Comparison of ENCODE assay signal across 9 mouse cellular contexts in genomic region chr8:111625694-111626527, GRCm38 (mm10). TPM values are rescaled to one million over a fixed set of nuclear protein-coding genes. Genes with fewer than 3 reads are reported as not detected.
DNase-seq lines count a peak whose midpoint lies in the region; ATAC-seq and TF ChIP-seq lines count a peak whose summit lies in the region.
"Had no signal": no experiment of that assay in that cellular context is flagged by ENCODE, and none has a peak within 500 bp of the region (broad histone marks: within the 10 kb centered on the region; RNA-seq: fewer than 3 reads in every experiment).

No protein-coding gene starts in this region.

- DNase-seq in midbrain, embryonic 14.5 days, result peak; percentile 86
- DNase-seq in adrenal gland, postnatal 36 days, result peak; percentile 79 to 84
- peak; percentile 78 for DNase-seq in embryonic facial prominence, embryonic 10.5 days (ENCODE audit: low spot score)
- DNase-seq in heart, postnatal 10 days, result peak; percentile 79 to 89
- DNase-seq in left cerebral cortex, adult 2 months (ENCODE audit: extremely low spot score in 1 of 2, low spot score in 2 of 2), result peak; percentile 57 to 71
- DNase-seq in thymus, postnatal 10 days (ENCODE audit: low spot score in 2 of 2), result peak; percentile 47 to 72

- no peaks in the 10 kb centered on the region for H3K27me3 ChIP-seq in midbrain, embryonic 14.5 days (ENCODE audit: control insufficient read depth, insufficient read depth, low read length)
- H3K27me3 ChIP-seq in midbrain, embryonic 16.5 days (ENCODE audit: control insufficient read depth, insufficient read depth, low read depth, low read length), result no peaks in the 10 kb centered on the region
- H3K27me3 ChIP-seq in embryonic facial prominence, embryonic 10.5 days (replicated peaks; ENCODE audit: low read depth, poor library complexity, severe bottlenecking), result no peaks in the 10 kb centered on the region
- H3K27me3 ChIP-seq: neural tube, embryonic 13.5 days had no signal

- H3K9ac ChIP-seq in midbrain, embryonic 14.5 days (replicated peaks; ENCODE audit: low read length), result no peak overlapping the region
- H3K9ac ChIP-seq in midbrain, embryonic 16.5 days (ENCODE audit: low read depth, low read length), result no peak overlapping the region
- H3K9ac ChIP-seq: neural tube, embryonic 13.5 days had no signal

- no peak overlapping the region for H3K27ac ChIP-seq in midbrain, embryonic 14.5 days (replicated peaks; ENCODE audit: low read depth, low read length)
- no peak overlapping the region for H3K27ac ChIP-seq in midbrain, embryonic 16.5 days (ENCODE audit: low read length)
- no peak overlapping the region for H3K27ac ChIP-seq in embryonic facial prominence, embryonic 10.5 days (replicated peaks)
- H3K27ac ChIP-seq in left cerebral cortex, adult 2 months, result peak overlapping the region; percentile 86
- H3K27ac ChIP-seq: neural tube, embryonic 13.5 days had no signal

- TF ChIP-seq CTCF in left cerebral cortex, adult 2 months (IDR thresholded peaks at IDR 0.05), result peak; percentile 82

- H3K9me3 ChIP-seq in midbrain, embryonic 14.5 days (ENCODE audit: control insufficient read depth, low read length), result no peaks in the 10 kb centered on the region
- no peaks in the 10 kb centered on the region for H3K9me3 ChIP-seq in midbrain, embryonic 16.5 days (replicated peaks; ENCODE audit: control insufficient read depth, low read length, poor library complexity, severe bottlenecking)
- no peaks in the 10 kb centered on the region for H3K9me3 ChIP-seq in embryonic facial prominence, embryonic 10.5 days
- H3K9me3 ChIP-seq: neural tube, embryonic 13.5 days had no signal

- intact Hi-C loops in heart, postnatal 10 days (cut with DNase I), result loop anchor here (1.0 to 2.0 kb wide), 2 partner anchors 35 to 90 kb away; partner anchors contain the start of gene Znrf1
- intact Hi-C loops in left cerebral cortex, adult 2 months (cut with DNase I), result loop anchor here (1.0 kb wide), 1 partner anchor 90 kb away; the partner anchor contains the start of gene Znrf1

- H3K4me3 ChIP-seq in midbrain, embryonic 14.5 days (replicated peaks; ENCODE audit: low read depth, low read length), result no peak overlapping the region
- no peak overlapping the region for H3K4me3 ChIP-seq in midbrain, embryonic 16.5 days (ENCODE audit: low read depth, low read length)
- H3K4me3 ChIP-seq in embryonic facial prominence, embryonic 10.5 days, result no peak overlapping the region
- H3K4me3 ChIP-seq in left cerebral cortex, adult 2 months, result no peak overlapping the region
- H3K4me3 ChIP-seq: neural tube, embryonic 13.5 days had no signal

- no peak for ATAC-seq in midbrain, embryonic 14.5 days (ENCODE audit: low FRiP score, low TSS enrichment)
- ATAC-seq in midbrain, embryonic 16.5 days, result no peak
- peak; percentile 74 for ATAC-seq in monocyte, adult 5-6 weeks (replicated peaks; ENCODE audit: insufficient number of reproducible peaks, low FRiP score, low TSS enrichment, poor library complexity, severe bottlenecking)

- H3K36me3 ChIP-seq in midbrain, embryonic 14.5 days (ENCODE audit: control insufficient read depth, insufficient read depth, low read length), result peaks cover 37% of the 10 kb centered on the region
- no peaks in the 10 kb centered on the region for H3K36me3 ChIP-seq in midbrain, embryonic 16.5 days (ENCODE audit: control insufficient read depth, insufficient read depth, low read length)
- H3K36me3 ChIP-seq in embryonic facial prominence, embryonic 10.5 days (replicated peaks), result peaks cover 65% of the 10 kb centered on the region

- 32% methylated on average over 6 of the region's 6 CpGs for WGBS in midbrain, embryonic 14.5 days
- WGBS in midbrain, embryonic 16.5 days, result 37% methylated on average over 6 of the region's 6 CpGs
- 37% methylated on average over 6 of the region's 6 CpGs for WGBS in embryonic facial prominence, embryonic 10.5 days

- H3K4me1 ChIP-seq in midbrain, embryonic 14.5 days (ENCODE audit: control insufficient read depth, insufficient read depth, low read length), result no peaks in the 10 kb centered on the region
- no peaks in the 10 kb centered on the region for H3K4me1 ChIP-seq in midbrain, embryonic 16.5 days (ENCODE audit: control insufficient read depth, insufficient read depth, low read length)
- H3K4me1 ChIP-seq in embryonic facial prominence, embryonic 10.5 days, result peaks cover 9% of the 10 kb centered on the region; the same call in 1 of the 2 replicates

- no peak overlapping the region for H3K4me2 ChIP-seq in midbrain, embryonic 14.5 days (ENCODE audit: low read length)
- no peak overlapping the region for H3K4me2 ChIP-seq in midbrain, embryonic 16.5 days (ENCODE audit: low read length)
- H3K4me2 ChIP-seq: neural tube, embryonic 13.5 days had no signal

RNA-seq across cellular contexts. Expression of gene Ldhd, which starts 4.3 kb away (rescaled TPM):
- 0.45 and 0.69 TPM in 2 replicates for polyA plus RNA-seq in midbrain, embryonic 14.5 days (2014; fragmentation: Nextera tagmentation; extraction: Ambion mirVana)
- polyA plus RNA-seq in midbrain, embryonic 16.5 days (2015; fragmentation: Nextera tagmentation; extraction: Ambion mirVana), result 0.93 and 1.3 TPM in 2 replicates
- 10 to 100 TPM; 50.1 to 74.8 TPM for total RNA-seq in adrenal gland, postnatal 36 days (2021)
- 0.23 and 0.25 TPM in 2 replicates for polyA plus RNA-seq in embryonic facial prominence, embryonic 10.5 days (2016; fragmentation: Nextera tagmentation; extraction: Ambion mirVana)
- total RNA-seq in heart, postnatal 10 days (2021), result 1 to 10 TPM; 6.0 to 6.2 TPM
- total RNA-seq in left cerebral cortex, adult 2 months (2021), result 10 to 100 TPM; 10.1 to 10.8 TPM
- total RNA-seq in monocyte, adult 5-6 weeks (2017), result not detected in 3 replicates

RNA-seq across cellular contexts. Expression of gene Zfp1, which starts 17.3 kb away (rescaled TPM):
- polyA plus RNA-seq in midbrain, embryonic 14.5 days (2014; fragmentation: Nextera tagmentation; extraction: Ambion mirVana), result 27.3 and 33.8 TPM in 2 replicates
- 26.7 and 29.1 TPM in 2 replicates for polyA plus RNA-seq in midbrain, embryonic 16.5 days (2015; fragmentation: Nextera tagmentation; extraction: Ambion mirVana)
- total RNA-seq in adrenal gland, postnatal 36 days (2021), result 1 to 10 TPM; 7.2 to 8.7 TPM
- polyA plus RNA-seq in embryonic facial prominence, embryonic 10.5 days (2016; fragmentation: Nextera tagmentation; extraction: Ambion mirVana), result 20.2 and 20.9 TPM in 2 replicates
- total RNA-seq in heart, postnatal 10 days (2021), result 10 to 100 TPM in 1 of 2 experiments, 1 to 10 TPM in 1; 9.5 to 10.3 TPM
- total RNA-seq in left cerebral cortex, adult 2 months (2021), result 10 to 100 TPM; 22.0 to 23.5 TPM
- total RNA-seq in monocyte, adult 5-6 weeks (2017), result 7.6 to 11.8 TPM (median 9.6 TPM) in 3 replicates

Comparison
In these comparisons a context has a peak if more than half of its experiments do, and no peak if none do; other contexts are left out.
1. RNA of gene Ldhd, which starts 4.3 kb away (total RNA-seq): 50.1 to 74.8 TPM in adrenal gland, postnatal 36 days; 10.1 to 10.8 TPM in left cerebral cortex, adult 2 months, 6.0 to 6.2 TPM in heart, postnatal 10 days and not detected in monocyte, adult 5-6 weeks; every median in the first group is over 4 times any median in the second.
2. Peak in every context shown above with its lines, with median percentiles within 50 percentile points of each other: DNase-seq.